Comparison of ENCODE assay signal across 8 mouse cellular contexts in the genomic region with DNA sequence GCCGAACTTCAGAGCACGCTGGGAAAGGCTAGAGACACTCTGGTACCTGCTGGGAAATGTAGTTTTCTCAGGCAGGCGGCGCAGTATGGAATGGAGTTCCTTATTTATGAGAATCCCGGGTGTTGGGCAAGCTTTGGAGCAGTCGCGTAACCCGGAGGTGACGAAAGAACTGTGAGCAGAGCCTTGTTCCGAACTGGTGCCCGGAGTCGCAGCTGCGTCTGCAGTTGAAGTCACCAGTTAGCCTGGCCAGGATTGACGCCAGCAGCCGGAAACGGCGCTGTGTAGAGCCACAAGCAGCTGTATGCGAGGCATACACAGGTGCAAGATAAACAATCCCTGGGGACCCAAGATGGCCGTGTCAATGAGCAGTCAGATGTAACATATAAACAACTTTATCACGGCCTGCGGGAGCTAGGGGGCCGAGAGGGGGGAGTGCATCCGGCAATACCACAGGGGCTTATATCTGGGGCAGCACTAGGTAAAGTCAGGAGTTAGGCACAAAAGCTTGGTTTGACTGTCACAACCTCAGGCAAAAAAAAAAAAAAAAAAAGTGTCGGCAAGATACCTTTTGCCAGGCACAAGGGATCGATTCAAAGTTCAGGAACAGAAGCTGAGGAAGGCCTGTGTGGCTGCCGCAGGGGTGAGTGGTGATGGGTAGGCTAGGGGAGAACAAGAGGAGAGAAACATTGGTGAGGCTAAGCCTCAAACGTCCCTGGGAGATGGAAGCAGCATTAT. TPM values are rescaled to one million over a fixed set of nuclear protein-coding genes. Genes with fewer than 3 reads are reported as not detected.
A peak's percentile ranks its signal among the peaks of the same experiment; 100 is the strongest.
DNase-seq lines count a peak whose midpoint lies in the region; ATAC-seq and TF ChIP-seq lines count a peak whose summit lies in the region.

A gene (minus strand): TSS at position 162 of the 735 bp plus-strand sequence.

- H3K36me3 ChIP-seq in ES-Bruce4 (ENCODE audit: control insufficient read depth, insufficient read depth, low read length, poor library complexity, severe bottlenecking) = no peaks in the 10 kb centered on the region
- no peaks in the 10 kb centered on the region for H3K36me3 ChIP-seq in forebrain, embryonic 11.5 days (ENCODE audit: control insufficient read depth, insufficient read depth, low read length)
- no peaks in the 10 kb centered on the region for H3K36me3 ChIP-seq in heart, embryonic 16.5 days (ENCODE audit: control insufficient read depth, insufficient read depth)
- no peaks in the 10 kb centered on the region for H3K36me3 ChIP-seq in liver, embryonic 13.5 days
- peaks cover 4% of the 10 kb centered on the region; the same call in 1 of the 2 replicates for H3K36me3 ChIP-seq in stomach, embryonic 14.5 days (ENCODE audit: control insufficient read depth, insufficient read depth, low read length)

- no peak for TF ChIP-seq CTCF in ES-Bruce4 (IDR thresholded peaks at IDR 0.05; ENCODE audit: low read depth, low read length)

- peak within 1 kb of the TSS; percentile 64 for H3K27ac ChIP-seq in ES-Bruce4 (ENCODE audit: insufficient read depth, low read length)
- peak within 1 kb of the TSS; percentile 73 for H3K27ac ChIP-seq in forebrain, embryonic 11.5 days (ENCODE audit: low read depth, low read length)
- H3K27ac ChIP-seq in heart, embryonic 16.5 days (ENCODE audit: low read length) = peak within 1 kb of the TSS; percentile 91
- peak within 1 kb of the TSS; percentile 79 for H3K27ac ChIP-seq in liver, embryonic 13.5 days
- H3K27ac ChIP-seq in stomach, embryonic 14.5 days (ENCODE audit: low read length) = peak within 1 kb of the TSS; percentile 82

- no peaks in the 10 kb centered on the region for H3K4me1 ChIP-seq in ES-Bruce4 (ENCODE audit: control insufficient read depth, insufficient read depth, low read length)
- 0 out of 2 replicates have a peak, but pooled peaks cover 2% of the 10 kb centered on the region for H3K4me1 ChIP-seq in forebrain, embryonic 11.5 days (replicated peaks; ENCODE audit: control insufficient read depth, insufficient read depth, low read length)
- peaks cover 10% of the 10 kb centered on the region for H3K4me1 ChIP-seq in heart, embryonic 16.5 days (ENCODE audit: control insufficient read depth, insufficient read depth, low read length)
- peaks cover 22% of the 10 kb centered on the region for H3K4me1 ChIP-seq in liver, embryonic 13.5 days (replicated peaks)
- peaks cover 6% of the 10 kb centered on the region; the same call in 1 of the 2 replicates for H3K4me1 ChIP-seq in stomach, embryonic 14.5 days (ENCODE audit: control insufficient read depth, insufficient read depth, low read length)

- TF ChIP-seq POLR2A in ES-Bruce4 (IDR thresholded peaks at IDR 0.05; ENCODE audit: insufficient read depth, low read length) = no peak

- TF ChIP-seq EP300 in ES-Bruce4 (IDR thresholded peaks at IDR 0.05; ENCODE audit: insufficient read depth, low read depth, low read length) = no peak

- peak within 1 kb of the TSS; percentile 81 for H3K4me2 ChIP-seq in forebrain, embryonic 11.5 days (ENCODE audit: low read depth, low read length, severe bottlenecking)
- H3K4me2 ChIP-seq in heart, embryonic 16.5 days (ENCODE audit: low read depth, low read length) = peak within 1 kb of the TSS; percentile 72
- peak within 1 kb of the TSS; percentile 82 for H3K4me2 ChIP-seq in liver, embryonic 13.5 days
- H3K4me2 ChIP-seq in stomach, embryonic 14.5 days (replicated peaks; ENCODE audit: low read depth, low read length) = peak within 1 kb of the TSS; percentile 69

- peak; percentile 67 for DNase-seq in c-Kit-positive CD71-positive TER-119-positive erythroid progenitor cells, embryonic 14.5 days (ENCODE audit: low spot score)
- peak; percentile 85 for DNase-seq in forebrain, embryonic 11.5 days (ENCODE audit: low spot score)
- peak; percentile 86 to 93 for DNase-seq in kidney, postnatal 25 days
- peak; percentile 63 for DNase-seq in liver, embryonic 13.5 days
- DNase-seq in natural killer cell, adult 2 months (ENCODE audit: low spot score in 2 of 2) = peak; percentile 69 to 90

- WGBS in forebrain, embryonic 11.5 days = 3% methylated on average over 27 of the region's 27 CpGs
- 1% methylated on average over 27 of the region's 27 CpGs for WGBS in heart, embryonic 16.5 days
- 1% methylated on average over 27 of the region's 27 CpGs for WGBS in liver, embryonic 13.5 days (ENCODE audit: insufficient replicate concordance)
- whole genome bisulfite sequencing in stomach, embryonic 14.5 days = under 1% methylated on average over 27 of the region's 27 CpGs

- H3K9me3 ChIP-seq in ES-Bruce4 (replicated peaks; ENCODE audit: control insufficient read depth, insufficient read depth, low read length, poor library complexity, severe bottlenecking) = no peaks in the 10 kb centered on the region
- no peaks in the 10 kb centered on the region for H3K9me3 ChIP-seq in forebrain, embryonic 11.5 days (ENCODE audit: control insufficient read depth, low read length)
- H3K9me3 ChIP-seq in heart, embryonic 16.5 days (replicated peaks; ENCODE audit: control insufficient read depth, low read length) = no peaks in the 10 kb centered on the region
- H3K9me3 ChIP-seq in liver, embryonic 13.5 days (replicated peaks) = no peaks in the 10 kb centered on the region
- no peaks in the 10 kb centered on the region for H3K9me3 ChIP-seq in stomach, embryonic 14.5 days (ENCODE audit: control insufficient read depth, low read depth, low read length)

- no peaks in the 10 kb centered on the region for H3K27me3 ChIP-seq in ES-Bruce4 (ENCODE audit: control insufficient read depth, insufficient read depth, low read length, poor library complexity, severe bottlenecking)
- no peaks in the 10 kb centered on the region for H3K27me3 ChIP-seq in forebrain, embryonic 11.5 days (ENCODE audit: control insufficient read depth, insufficient read depth, low read length)
- no peaks in the 10 kb centered on the region for H3K27me3 ChIP-seq in heart, embryonic 16.5 days (ENCODE audit: control insufficient read depth, insufficient read depth, low read length)
- no peaks in the 10 kb centered on the region for H3K27me3 ChIP-seq in liver, embryonic 13.5 days
- H3K27me3 ChIP-seq in stomach, embryonic 14.5 days (ENCODE audit: control insufficient read depth, insufficient read depth, low read length) = no peaks in the 10 kb centered on the region

- H3K4me3 ChIP-seq in ES-Bruce4 (ENCODE audit: low read depth, low read length) = peak within 1 kb of the TSS; percentile 91
- H3K4me3 ChIP-seq in forebrain, embryonic 11.5 days (ENCODE audit: low read depth, low read length) = peak within 1 kb of the TSS; percentile 46
- H3K4me3 ChIP-seq in heart, embryonic 16.5 days (ENCODE audit: low read length) = peak within 1 kb of the TSS; percentile 60
- H3K4me3 ChIP-seq in liver, embryonic 13.5 days (replicated peaks) = peak within 1 kb of the TSS; percentile 65
- H3K4me3 ChIP-seq in stomach, embryonic 14.5 days (ENCODE audit: low read depth, low read length) = peak within 1 kb of the TSS; percentile 45

- peak within 1 kb of the TSS; percentile 71 for H3K9ac ChIP-seq in ES-Bruce4 (ENCODE audit: low read depth, poor library complexity, severe bottlenecking)
- peak within 1 kb of the TSS; percentile 74 for H3K9ac ChIP-seq in forebrain, embryonic 11.5 days (ENCODE audit: low read length)
- peak within 1 kb of the TSS; percentile 81 for H3K9ac ChIP-seq in heart, embryonic 16.5 days (ENCODE audit: low read length)
- peak within 1 kb of the TSS; percentile 69 for H3K9ac ChIP-seq in liver, embryonic 13.5 days
- peak within 1 kb of the TSS; percentile 36 for H3K9ac ChIP-seq in stomach, embryonic 14.5 days (replicated peaks; ENCODE audit: low read depth, low read length)

- peak; percentile 82 for ATAC-seq in forebrain, embryonic 11.5 days (replicated peaks; ENCODE audit: low FRiP score)
- ATAC-seq in heart, embryonic 16.5 days (replicated peaks; ENCODE audit: extremely low read depth, insufficient read depth, low FRiP score) = peak; percentile 90
- peak; percentile 88 for ATAC-seq in liver, embryonic 13.5 days (ENCODE audit: low read depth)
- ATAC-seq in stomach, embryonic 14.5 days (ENCODE audit: insufficient number of reproducible peaks, insufficient read depth, low FRiP score, low read depth) = peak; percentile 89

RNA-seq across cellular contexts. Expression of the gene that starts here (rescaled TPM):
- polyA plus RNA-seq in ES-Bruce4 (2011; ENCODE audit: insufficient read depth, insufficient read length, low read depth, missing spikeins) = 7.9 and 10.4 TPM in 2 replicates
- 5.2 and 5.4 TPM in 2 replicates for polyA plus RNA-seq in forebrain, embryonic 11.5 days (2014; fragmentation: Nextera tagmentation; extraction: Ambion mirVana)
- 7.7 and 8.1 TPM in 2 replicates for polyA plus RNA-seq in heart, embryonic 16.5 days (2015; fragmentation: Nextera tagmentation; extraction: Ambion mirVana)
- 1.6 and 1.9 TPM in 2 replicates for polyA plus RNA-seq in liver, embryonic 13.5 days (2015; fragmentation: Nextera tagmentation; extraction: Ambion mirVana)
- polyA plus RNA-seq in stomach, embryonic 14.5 days (2014; fragmentation: Nextera tagmentation; extraction: Ambion mirVana) = 7.0 and 10.2 TPM in 2 replicates

Comparison
In these comparisons a context has a peak if more than half of its experiments do, and no peak if none do; other contexts are left out.
1. Peak in every context shown above with its lines: DNase-seq, ATAC-seq, H3K4me3 ChIP-seq and H3K27ac ChIP-seq.